16 mouse cellular contexts compared by ENCODE assay signal in the genomic region with DNA sequence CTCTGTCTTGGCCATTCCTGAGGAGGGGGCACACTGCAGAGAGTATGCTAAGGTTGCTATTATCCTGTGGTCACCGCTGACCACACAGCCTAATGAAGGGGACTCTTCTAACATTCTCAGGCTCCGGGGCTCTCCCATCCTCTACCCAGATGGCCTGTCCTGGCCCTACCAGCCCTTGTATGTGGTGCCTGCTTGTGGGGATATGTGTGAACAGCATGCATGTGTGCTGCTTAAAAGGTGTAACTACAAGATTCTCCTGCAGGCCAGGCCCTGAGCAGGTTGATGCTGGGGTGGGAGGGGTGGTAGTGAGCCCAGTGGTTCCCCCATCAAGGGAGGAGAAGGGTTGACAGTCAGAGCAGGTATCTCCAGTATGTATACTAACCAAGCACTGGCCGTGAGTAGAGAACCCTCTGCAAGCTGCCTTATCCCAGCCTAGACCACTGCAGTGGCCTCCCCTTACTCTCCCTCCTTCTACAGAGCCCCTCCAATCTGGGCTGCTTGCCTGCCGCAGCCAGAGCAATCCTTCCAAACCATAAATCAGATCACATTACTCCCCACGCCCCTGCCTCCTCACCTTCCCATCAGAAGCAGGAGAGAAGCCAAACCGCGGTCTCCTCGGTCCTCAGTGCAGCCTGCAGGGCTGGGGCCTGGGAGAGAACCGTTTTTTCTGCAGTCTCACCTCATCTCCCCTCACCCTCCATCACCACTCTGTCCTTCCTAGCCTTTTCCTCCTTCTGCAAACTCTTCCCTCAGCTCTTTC. TPM values are rescaled to one million over a fixed set of nuclear protein-coding genes. Genes with fewer than 3 reads are reported as not detected.
DNase-seq lines count a peak whose midpoint lies in the region; ATAC-seq and TF ChIP-seq lines count a peak whose summit lies in the region.
"Had no signal": no experiment of that assay in that cellular context is flagged by ENCODE, and none has a peak within 500 bp of the region (broad histone marks: within the 10 kb centered on the region; RNA-seq: fewer than 3 reads in every experiment).

No protein-coding gene starts in this region.

- no peaks in the 10 kb centered on the region for H3K27me3 ChIP-seq in midbrain, postnatal 0 days (ENCODE audit: insufficient read depth, low read length)
- H3K27me3 ChIP-seq in midbrain, embryonic 14.5 days (ENCODE audit: control insufficient read depth, insufficient read depth, low read length): no peaks in the 10 kb centered on the region
- H3K27me3 ChIP-seq in limb, embryonic 13.5 days: peaks cover 31% of the 10 kb centered on the region

- ATAC-seq in midbrain, postnatal 0 days (ENCODE audit: low FRiP score): no peak
- ATAC-seq in midbrain, embryonic 14.5 days (ENCODE audit: low FRiP score, low TSS enrichment): no peak
- ATAC-seq in limb, embryonic 13.5 days (ENCODE audit: low FRiP score, low read depth): no peak

- peaks cover 9% of the 10 kb centered on the region; the same call in 1 of the 2 replicates for H3K4me1 ChIP-seq in midbrain, postnatal 0 days (ENCODE audit: insufficient read depth, low read length)
- H3K4me1 ChIP-seq in midbrain, embryonic 14.5 days (ENCODE audit: control insufficient read depth, insufficient read depth, low read length): peaks cover 19% of the 10 kb centered on the region
- H3K4me1 ChIP-seq in limb, embryonic 13.5 days: peaks cover 65% of the 10 kb centered on the region

- intact Hi-C loops in gastrocnemius, adult 2 months (cut with DNase I): loop anchor here (5.0 kb wide), 1 partner anchor 45 kb away; a partner anchor contains a TSS

- no peak overlapping the region for H3K4me2 ChIP-seq in midbrain, postnatal 0 days (ENCODE audit: low read depth, low read length, poor library complexity, severe bottlenecking)
- H3K4me2 ChIP-seq in midbrain, embryonic 14.5 days (ENCODE audit: low read length): no peak overlapping the region
- peak overlapping the region; percentile 24 for H3K4me2 ChIP-seq in limb, embryonic 13.5 days (replicated peaks)

- H3K4me3 ChIP-seq in gastrocnemius, adult 2 months: no peak overlapping the region
- no peak overlapping the region for H3K4me3 ChIP-seq in midbrain, postnatal 0 days (ENCODE audit: low read depth, low read length)
- no peak overlapping the region for H3K4me3 ChIP-seq in midbrain, embryonic 14.5 days (replicated peaks; ENCODE audit: low read depth, low read length)
- H3K4me3 ChIP-seq in limb, embryonic 13.5 days: no peak overlapping the region

- 59% methylated on average over 9 of the region's 9 CpGs for WGBS in midbrain, postnatal 0 days
- whole genome bisulfite sequencing in midbrain, embryonic 14.5 days: 53% methylated on average over 9 of the region's 9 CpGs
- 19% methylated on average over 8 of the region's 9 CpGs for WGBS in limb, embryonic 13.5 days

- TF ChIP-seq CTCF in gastrocnemius, adult 2 months (IDR thresholded peaks at IDR 0.05): no peak
- TF ChIP-seq CTCF in midbrain, postnatal 0 days (IDR thresholded peaks at IDR 0.05): peak; percentile 56

- H3K9me3 ChIP-seq in midbrain, postnatal 0 days (ENCODE audit: low read length): no peaks in the 10 kb centered on the region
- H3K9me3 ChIP-seq in midbrain, embryonic 14.5 days (ENCODE audit: control insufficient read depth, low read length): no peaks in the 10 kb centered on the region
- no peaks in the 10 kb centered on the region for H3K9me3 ChIP-seq in limb, embryonic 13.5 days
- H3K9me3 ChIP-seq: forebrain, embryonic 10.5 days had no signal

- no peaks in the 10 kb centered on the region for H3K36me3 ChIP-seq in midbrain, postnatal 0 days (ENCODE audit: insufficient read depth, low read length)
- H3K36me3 ChIP-seq in midbrain, embryonic 14.5 days (ENCODE audit: control insufficient read depth, insufficient read depth, low read length): no peaks in the 10 kb centered on the region; the same call in 1 of the 2 replicates
- H3K36me3 ChIP-seq in limb, embryonic 13.5 days: no peaks in the 10 kb centered on the region
- H3K36me3 ChIP-seq: forebrain, embryonic 10.5 days had no signal

- H3K9ac ChIP-seq in midbrain, postnatal 0 days (replicated peaks; ENCODE audit: low read length, poor library complexity, severe bottlenecking): no peak overlapping the region
- no peak overlapping the region for H3K9ac ChIP-seq in midbrain, embryonic 14.5 days (replicated peaks; ENCODE audit: low read length)
- peak overlapping the region; percentile 39; the same call in 1 of the 2 replicates for H3K9ac ChIP-seq in limb, embryonic 13.5 days

- H3K27ac ChIP-seq in gastrocnemius, adult 2 months: peak overlapping the region; percentile 97; the same call in 1 of the 2 replicates
- H3K27ac ChIP-seq in midbrain, postnatal 0 days (ENCODE audit: low read depth, low read length): no peak overlapping the region
- H3K27ac ChIP-seq in midbrain, embryonic 14.5 days (replicated peaks; ENCODE audit: low read depth, low read length): no peak overlapping the region
- peak overlapping the region; percentile 85 for H3K27ac ChIP-seq in limb, embryonic 13.5 days

- no peak for DNase-seq in gastrocnemius, adult 2 months
- DNase-seq in gastrocnemius, postnatal 4 days (ENCODE audit: low spot score in 2 of 2): no peak
- peak; percentile 36 for DNase-seq in midbrain, postnatal 0 days (ENCODE audit: low spot score)
- no peak for DNase-seq in midbrain, embryonic 14.5 days
- no peak for DNase-seq in left cerebral cortex, adult 8-10 months (ENCODE audit: low spot score in 2 of 2)
- no peak for DNase-seq in liver
- no peak for DNase-seq in adrenal gland, postnatal 25 days
- DNase-seq: cerebellum, postnatal 14 days; thymus, postnatal 14 days had no signal

RNA-seq across cellular contexts. Expression of a gene that starts 0.7 kb away (rescaled TPM):
- total RNA-seq in gastrocnemius, adult 2 months (2021): 1 to 10 TPM in 1 of 2 experiments, under 1 TPM in 1; 0.59 to 2.2 TPM
- 1 to 10 TPM; 3.9 to 4.7 TPM for total RNA-seq in gastrocnemius, postnatal 4 days (2021)
- 3.2 and 3.9 TPM in 2 replicates for total RNA-seq in midbrain, postnatal 0 days (2014; rRNA removed)
- polyA plus RNA-seq in midbrain, postnatal 0 days (2015; fragmentation: Nextera tagmentation; extraction: Ambion mirVana): 3.5 and 3.8 TPM in 2 replicates
- polyA plus RNA-seq in midbrain, embryonic 14.5 days (2014; fragmentation: Nextera tagmentation; extraction: Ambion mirVana): 4.6 and 4.7 TPM in 2 replicates
- polyA plus RNA-seq in limb, embryonic 13.5 days (2015; fragmentation: Nextera tagmentation; extraction: Ambion mirVana): 5.6 and 6.3 TPM in 2 replicates
- total RNA-seq in left cerebral cortex, adult 8-10 months (2022): 1 to 10 TPM; 2.6 to 3.7 (median 3.1) TPM
- 3.4 and 3.6 TPM in 2 replicates for total RNA-seq in adrenal gland, postnatal 25 days (2021)

RNA-seq across cellular contexts. Expression of a gene that starts 2.6 kb away (rescaled TPM):
- under 1 TPM; 0.31 to 0.59 TPM for total RNA-seq in gastrocnemius, adult 2 months (2021)
- 1 to 10 TPM; 3.0 to 3.5 TPM for total RNA-seq in gastrocnemius, postnatal 4 days (2021)
- total RNA-seq in midbrain, postnatal 0 days (2014; rRNA removed): 48.1 and 60.3 TPM in 2 replicates
- 33.9 and 39.2 TPM in 2 replicates for polyA plus RNA-seq in midbrain, postnatal 0 days (2015; fragmentation: Nextera tagmentation; extraction: Ambion mirVana)
- 35.1 and 37.8 TPM in 2 replicates for polyA plus RNA-seq in midbrain, embryonic 14.5 days (2014; fragmentation: Nextera tagmentation; extraction: Ambion mirVana)
- polyA plus RNA-seq in limb, embryonic 13.5 days (2015; fragmentation: Nextera tagmentation; extraction: Ambion mirVana): 3.1 and 3.3 TPM in 2 replicates
- total RNA-seq in left cerebral cortex, adult 8-10 months (2022): 100 to 1,000 TPM; 509 to 568 (median 540) TPM
- 8.5 and 10.4 TPM in 2 replicates for total RNA-seq in adrenal gland, postnatal 25 days (2021)
- total RNA-seq: granulocyte monocyte progenitor cell, adult 5-6 weeks had no signal

RNA-seq across cellular contexts. Expression of a gene that starts 46.2 kb away (rescaled TPM):
- total RNA-seq in gastrocnemius, adult 2 months (2021): not detected
- total RNA-seq in gastrocnemius, postnatal 4 days (2021): not detected
- total RNA-seq in midbrain, postnatal 0 days (2014; rRNA removed): not detected in 2 replicates
- not detected in 2 replicates for polyA plus RNA-seq in midbrain, postnatal 0 days (2015; fragmentation: Nextera tagmentation; extraction: Ambion mirVana)
- 1.8 TPM in 1 of 2 replicates, not detected in the other for polyA plus RNA-seq in midbrain, embryonic 14.5 days (2014; fragmentation: Nextera tagmentation; extraction: Ambion mirVana)
- 1.2 TPM in 1 of 2 replicates, not detected in the other for polyA plus RNA-seq in limb, embryonic 13.5 days (2015; fragmentation: Nextera tagmentation; extraction: Ambion mirVana)
- total RNA-seq in left cerebral cortex, adult 8-10 months (2022): not detected
- not detected in 2 replicates for total RNA-seq in adrenal gland, postnatal 25 days (2021)
- total RNA-seq: adrenal gland, postnatal 4 days; granulocyte monocyte progenitor cell, adult 5-6 weeks; heart, postnatal 25 days; left cerebral cortex, postnatal 10 days had no signal
- polyA plus RNA-seq: forebrain, embryonic 10.5 days; lung, embryonic 16.5 days had no signal

RNA-seq across cellular contexts. Expression of a gene that starts 50.3 kb away (rescaled TPM):
- total RNA-seq in gastrocnemius, adult 2 months (2021): not detected
- total RNA-seq in gastrocnemius, postnatal 4 days (2021): not detected
- not detected in 2 replicates for total RNA-seq in midbrain, postnatal 0 days (2014; rRNA removed)
- not detected in 2 replicates for polyA plus RNA-seq in midbrain, postnatal 0 days (2015; fragmentation: Nextera tagmentation; extraction: Ambion mirVana)
- not detected in 2 replicates for polyA plus RNA-seq in midbrain, embryonic 14.5 days (2014; fragmentation: Nextera tagmentation; extraction: Ambion mirVana)
- polyA plus RNA-seq in limb, embryonic 13.5 days (2015; fragmentation: Nextera tagmentation; extraction: Ambion mirVana): 0.14 TPM in 1 of 2 replicates, not detected in the other
- total RNA-seq in left cerebral cortex, adult 8-10 months (2022): under 1 TPM in 1 of 4 experiments, not detected in 3; 0.21 TPM
- not detected in 2 replicates for total RNA-seq in adrenal gland, postnatal 25 days (2021)
- total RNA-seq: adrenal gland, postnatal 4 days; granulocyte monocyte progenitor cell, adult 5-6 weeks; heart, postnatal 25 days; left cerebral cortex, postnatal 10 days had no signal
- polyA plus RNA-seq: forebrain, embryonic 10.5 days; lung, embryonic 16.5 days had no signal

Comparison
In these comparisons a context has a peak if more than half of its experiments do, and no peak if none do; other contexts are left out.
1. H3K27ac ChIP-seq: peak in gastrocnemius, adult 2 months (single experiment) and limb, embryonic 13.5 days (single experiment); none in midbrain, postnatal 0 days (single experiment) and midbrain, embryonic 14.5 days (single experiment).